Mouse (Mus musculus) hindbrain, postnatal 0 days (tissue): ENCODE results near the gene Ptpa. TPM values are rescaled to one million over a fixed set of nuclear protein-coding genes. Genes with fewer than 3 reads are reported as not detected.
A peak's percentile ranks its signal among the peaks of the same experiment; 100 is the strongest.

ENCODE experiments used
- ATAC-seq: fragments of 200-750 bp; cut with Nextera tagmentation; 2 replicates; pipeline ENCODE4 v1.8.0; 2017; ENCODE audit warnings: mild to moderate bottlenecking, moderate TSS enrichment, moderate library complexity
- DNase-seq: peaks from one replicate; pipeline ENCODE4 v3.0.0-alpha.2; 2015; ENCODE audit warnings: low spot score
- H3K27ac ChIP-seq: fragments of 300-500 bp; sonication (generic); 2 replicates; pipeline ENCODE4 v1.5.1; 2014; ENCODE audit warnings: mild to moderate bottlenecking
- H3K27me3 ChIP-seq: fragments of 300-500 bp; sonication (generic); 2 replicates; pipeline ENCODE4 v1.6.1; 2014; ENCODE audit warnings: low read length, mixed read lengths; ENCODE audit not compliant: insufficient read depth
- H3K36me3 ChIP-seq: fragments of 300-500 bp; sonication (generic); 2 replicates; pipeline ENCODE4 v1.6.1; 2014; ENCODE audit warnings: low read length, mixed read lengths; ENCODE audit not compliant: insufficient read depth
- H3K4me1 ChIP-seq: fragments of 300-500 bp; sonication (generic); 2 replicates; pipeline ENCODE4 v1.6.1; 2014; ENCODE audit warnings: antibody characterized with exemption, low read length, mixed read lengths; ENCODE audit not compliant: insufficient read depth
- H3K4me2 ChIP-seq: fragments of 300-500 bp; sonication (generic); 2 replicates; pipeline ENCODE4 v1.6.1; 2014; ENCODE audit warnings: low read depth, mild to moderate bottlenecking, low read length, moderate library complexity, mixed read lengths
- H3K4me3 ChIP-seq: fragments of 300-500 bp; sonication (generic); 2 replicates; pipeline ENCODE4 v1.5.1; 2014; ENCODE audit warnings: low read length
- H3K9ac ChIP-seq: fragments of 300-500 bp; sonication (generic); replicated peaks from 2 replicates; pipeline ENCODE4 v1.6.1; 2014; ENCODE audit warnings: mild to moderate bottlenecking, low read length, moderate library complexity, mixed read lengths
- H3K9me3 ChIP-seq: fragments of 300-500 bp; sonication (generic); 2 replicates; pipeline ENCODE4 v1.6.1; 2016; ENCODE audit warnings: low read length, mixed read lengths
- CTCF ChIP-seq: IDR thresholded peaks from 2 replicates; pipeline ENCODE4 v1.5.1; 2016; ENCODE audit warnings: antibody characterized with exemption, control low read depth, low read depth
- WGBS: fragments of 180-500 bp; shearing (Covaris S2); extraction: QIAGEN DNeasy Blood & Tissue Kit; methylation state at CpG from one replicate; pipeline ENCODE4 v1.1.7; 2014; 5-methylcytosine and 5-hydroxymethylcytosine counted together
- polyA plus RNA-seq: library from polyadenylated mRNA; unstranded; fragments of >200 nt; fragmentation: Nextera tagmentation; extraction: Ambion mirVana; gene quantifications from 2 replicates; pipeline ENCODE4 v1.2.1, GENCODE M21; 2015
- total RNA-seq: library from RNA; depleted of rRNA; stranded (reverse); fragments of >200 nt; gene quantifications from 2 replicates; pipeline ENCODE4 v1.2.3, GENCODE M21; 2014

The Ptpa gene
- total and polyA plus RNA-seq, 2 experiments from 2014 or later = 138 to 156 TPM

- Histone ChIP-seq H3K9me3 (no peaks in the 10 kb centered on the region), H3K4me1 (0 out of 2 replicates have a peak, but pooled peaks cover 8% of the 10 kb centered on the region), H3K4me3 (peak overlapping the region; percentile 60), H3K4me2 (peak overlapping the region; percentile 86), H3K9ac (peak overlapping the region; percentile 73), H3K27ac (peak overlapping the region; percentile 89), H3K36me3 (peaks cover 15% of the 10 kb centered on the region), H3K27me3 (no peaks in the 10 kb centered on the region)
- DNase-seq = peak; percentile 95
- WGBS = under 1% methylated on average over 54 of the region's 54 CpGs
- no peak for TF ChIP-seq CTCF
- peak; percentile 81 for ATAC-seq
Measured at GRCm38 (mm10) chr2:30392577-30393369, 23.1 kb upstream of the Ptpa start.

GRCm38 (mm10) chr2:30393370-30393656 is 22.5 kb upstream of the Ptpa start:
- Histone ChIP-seq H3K36me3 (peaks cover 16% of the 10 kb centered on the region), H3K27ac (peak overlapping the region; percentile 89)
- no peak for DNase-seq

GRCm38 (mm10) chr2:30395757-30396156 is 20.1 kb upstream of the Ptpa start:
- DNase-seq = no peak

More at GRCm38 (mm10) chr2:30393370-30393656, 22.5 kb upstream of the Ptpa start:
- no peaks in the 10 kb centered on the region for H3K27me3 ChIP-seq
- H3K9me3 ChIP-seq = no peaks in the 10 kb centered on the region
- WGBS = 94% methylated on average over 1 of the region's 1 CpGs
- H3K4me1 ChIP-seq = 0 out of 2 replicates have a peak, but pooled peaks cover 8% of the 10 kb centered on the region
- H3K4me2 ChIP-seq = peak overlapping the region; percentile 86
- peak overlapping the region; percentile 73 for H3K9ac ChIP-seq
- TF ChIP-seq CTCF = no peak
- peak overlapping the region; percentile 60 for H3K4me3 ChIP-seq
- ATAC-seq = no peak

GRCm38 (mm10) chr2:30396246-30396645 is 19.6 kb upstream of the Ptpa start:
- H3K4me3 ChIP-seq = no peak overlapping the region
- ATAC-seq (no peak), DNase-seq (no peak)
- 87% methylated on average over 7 of the region's 7 CpGs for WGBS
- no peak overlapping the region for H3K27ac ChIP-seq
- peaks cover 23% of the 10 kb centered on the region for H3K36me3 ChIP-seq
- no peak for TF ChIP-seq CTCF
- no peaks in the 10 kb centered on the region for H3K27me3 ChIP-seq
- no peaks in the 10 kb centered on the region for H3K9me3 ChIP-seq
- 0 out of 2 replicates have a peak, but pooled peaks cover 8% of the 10 kb centered on the region for H3K4me1 ChIP-seq
- H3K9ac ChIP-seq = no peak overlapping the region
- no peak overlapping the region for H3K4me2 ChIP-seq

More at GRCm38 (mm10) chr2:30395757-30396156, 20.1 kb upstream of the Ptpa start:
- Histone ChIP-seq H3K36me3 (peaks cover 23% of the 10 kb centered on the region), H3K4me1 (0 out of 2 replicates have a peak, but pooled peaks cover 8% of the 10 kb centered on the region), H3K4me3 (no peak overlapping the region), H3K9ac (no peak overlapping the region), H3K9me3 (no peaks in the 10 kb centered on the region), H3K27me3 (no peaks in the 10 kb centered on the region), H3K4me2 (no peak overlapping the region), H3K27ac (no peak overlapping the region)
- no peak for ATAC-seq
- 92% methylated on average over 7 of the region's 7 CpGs for WGBS
- no peak for TF ChIP-seq CTCF

- no peak overlapping the region for H3K4me2 ChIP-seq
- no peak overlapping the region for H3K9ac ChIP-seq
- peaks cover 31% of the 10 kb centered on the region for H3K36me3 ChIP-seq
- no peak overlapping the region for H3K4me3 ChIP-seq
- ATAC-seq (no peak), DNase-seq (no peak)
- TF ChIP-seq CTCF = no peak
- no peak overlapping the region for H3K27ac ChIP-seq
- peaks cover 8% of the 10 kb centered on the region; the same call in 1 of the 2 replicates for H3K4me1 ChIP-seq
- no peaks in the 10 kb centered on the region for H3K9me3 ChIP-seq
- no peaks in the 10 kb centered on the region for H3K27me3 ChIP-seq
- WGBS = 67% methylated on average over 10 of the region's 10 CpGs
Measured at GRCm38 (mm10) chr2:30397986-30398512, 17.8 kb upstream of the Ptpa start.

GRCm38 (mm10) chr2:30399191-30400171 is 16.4 kb upstream of the Ptpa start:
- Histone ChIP-seq H3K36me3 (peaks cover 32% of the 10 kb centered on the region), H3K4me3 (no peak overlapping the region), H3K27me3 (no peaks in the 10 kb centered on the region), H3K4me1 (no peaks in the 10 kb centered on the region; the same call in 1 of the 2 replicates), H3K9me3 (no peaks in the 10 kb centered on the region), H3K27ac (peak overlapping the region; percentile 74), H3K4me2 (no peak overlapping the region), H3K9ac (peak overlapping the region; percentile 6; the same call in 1 of the 2 replicates)
- peak; percentile 54; the same call in 1 of the 2 replicates for ATAC-seq
- WGBS = 14% methylated on average over 20 of the region's 20 CpGs
- DNase-seq = peak; percentile 36
- 0 out of 2 replicates have a peak, but pooled peaks have one; percentile 4 for TF ChIP-seq CTCF
